Mouse (Mus musculus) forebrain, embryonic 13.5 days (tissue): ENCODE measurements around the gene Prr5. TPM values are rescaled to one million over a fixed set of nuclear protein-coding genes. Genes with fewer than 3 reads are reported as not detected.

Experiments used
- ATAC-seq: fragments of 200-750 bp; cut with Nextera tagmentation; 2 replicates; pipeline ENCODE4 v1.8.0; 2017
- H3K27ac ChIP-seq: fragments of 300-500 bp; sonication (generic); 2 replicates; pipeline ENCODE4 v1.5.1; 2015; ENCODE audit warnings: inconsistent platforms, mild to moderate bottlenecking, moderate library complexity
- H3K27me3 ChIP-seq: fragments of 300-500 bp; sonication (generic); 2 replicates; pipeline ENCODE4 v1.6.1; 2015; ENCODE audit warnings: mild to moderate bottlenecking, inconsistent platforms
- H3K36me3 ChIP-seq: fragments of 300-500 bp; sonication (generic); 2 replicates; pipeline ENCODE4 v1.6.1; 2015; ENCODE audit warnings: mild to moderate bottlenecking, inconsistent platforms; ENCODE audit not compliant: poor library complexity, severe bottlenecking
- H3K4me1 ChIP-seq: fragments of 300-500 bp; sonication (generic); 2 replicates; pipeline ENCODE4 v1.6.1; 2015; ENCODE audit warnings: inconsistent platforms
- H3K4me2 ChIP-seq: fragments of 300-500 bp; sonication (generic); 2 replicates; pipeline ENCODE4 v1.6.1; 2015; ENCODE audit warnings: inconsistent platforms, mild to moderate bottlenecking, moderate library complexity
- H3K4me3 ChIP-seq: fragments of 300-500 bp; sonication (generic); 2 replicates; pipeline ENCODE4 v1.5.1; 2015; ENCODE audit warnings: mild to moderate bottlenecking, inconsistent platforms
- H3K9ac ChIP-seq: fragments of 300-500 bp; sonication (generic); 2 replicates; pipeline ENCODE4 v1.6.1; 2015; ENCODE audit warnings: mild to moderate bottlenecking, inconsistent platforms
- H3K9me3 ChIP-seq: fragments of 300-500 bp; sonication (generic); replicated peaks from 2 replicates; pipeline ENCODE4 v1.6.1; 2016; ENCODE audit warnings: inconsistent platforms
- WGBS: fragments of 180-500 bp; shearing (Covaris S2); methylation state at CpG from one replicate; pipeline ENCODE4 v1.1.7; 2015; 5-methylcytosine and 5-hydroxymethylcytosine counted together
- polyA plus RNA-seq: library from polyadenylated mRNA; unstranded; fragments of >200 nt; fragmentation: Nextera tagmentation; extraction: Ambion mirVana; gene quantifications from 2 replicates; pipeline ENCODE4 v1.2.1, GENCODE M21; 2015

The Prr5 gene
- polyA plus RNA-seq, 1 experiment from 2014 or later = 7.0 TPM

DNA sequence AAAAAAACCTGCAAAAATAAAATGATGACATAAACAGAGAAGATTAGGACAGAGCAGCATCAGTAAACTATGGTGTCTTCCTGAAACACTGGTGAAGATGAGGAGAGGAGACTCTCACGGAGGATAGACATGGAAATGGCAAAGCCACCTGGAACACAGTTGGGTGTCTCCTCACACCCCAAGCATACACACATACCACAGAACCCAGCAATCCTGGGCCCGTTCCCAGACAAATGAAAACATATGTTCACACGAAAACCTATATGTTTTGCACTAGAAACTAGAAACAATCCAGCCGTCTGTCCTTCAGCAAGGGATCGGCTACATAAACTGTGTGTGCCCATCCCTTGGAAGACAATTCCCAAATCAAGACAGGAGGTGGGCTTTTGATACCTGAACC, 9.6 kb upstream of the Prr5 start:
- ATAC-seq = no peak
- Histone ChIP-seq H3K4me1 (peaks cover 41% of the 10 kb centered on the region), H3K27ac (no peak overlapping the region), H3K27me3 (peaks cover 18% of the 10 kb centered on the region), H3K9me3 (no peaks in the 10 kb centered on the region), H3K36me3 (no peaks in the 10 kb centered on the region), H3K4me2 (no peak overlapping the region), H3K4me3 (no peak overlapping the region), H3K9ac (no peak overlapping the region)
- WGBS = 81% methylated on average over 5 of the region's 5 CpGs

DNA sequence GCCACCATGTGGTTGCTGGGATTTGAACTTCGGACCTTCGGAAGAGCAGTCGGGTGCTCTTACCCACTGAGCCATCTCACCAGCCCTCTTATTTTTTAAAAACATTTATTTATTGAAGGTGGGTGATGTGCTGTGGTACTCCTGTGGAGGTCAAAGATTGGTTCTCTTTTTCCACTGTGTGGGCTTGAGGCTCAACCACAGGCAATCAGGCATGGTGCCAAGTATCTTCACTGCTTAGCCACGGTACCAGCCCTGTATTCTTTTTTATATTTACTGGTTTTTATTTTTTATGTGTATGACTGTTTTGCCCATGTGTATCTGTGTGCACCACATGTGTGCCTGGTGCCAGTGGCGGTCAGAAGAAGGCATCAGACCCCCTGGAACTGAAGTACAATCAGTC, 8.1 kb upstream of the Prr5 start:
- no peak for ATAC-seq
- peaks cover 46% of the 10 kb centered on the region for H3K4me1 ChIP-seq
- 91% methylated on average over 5 of the region's 5 CpGs for whole genome bisulfite sequencing

DNA sequence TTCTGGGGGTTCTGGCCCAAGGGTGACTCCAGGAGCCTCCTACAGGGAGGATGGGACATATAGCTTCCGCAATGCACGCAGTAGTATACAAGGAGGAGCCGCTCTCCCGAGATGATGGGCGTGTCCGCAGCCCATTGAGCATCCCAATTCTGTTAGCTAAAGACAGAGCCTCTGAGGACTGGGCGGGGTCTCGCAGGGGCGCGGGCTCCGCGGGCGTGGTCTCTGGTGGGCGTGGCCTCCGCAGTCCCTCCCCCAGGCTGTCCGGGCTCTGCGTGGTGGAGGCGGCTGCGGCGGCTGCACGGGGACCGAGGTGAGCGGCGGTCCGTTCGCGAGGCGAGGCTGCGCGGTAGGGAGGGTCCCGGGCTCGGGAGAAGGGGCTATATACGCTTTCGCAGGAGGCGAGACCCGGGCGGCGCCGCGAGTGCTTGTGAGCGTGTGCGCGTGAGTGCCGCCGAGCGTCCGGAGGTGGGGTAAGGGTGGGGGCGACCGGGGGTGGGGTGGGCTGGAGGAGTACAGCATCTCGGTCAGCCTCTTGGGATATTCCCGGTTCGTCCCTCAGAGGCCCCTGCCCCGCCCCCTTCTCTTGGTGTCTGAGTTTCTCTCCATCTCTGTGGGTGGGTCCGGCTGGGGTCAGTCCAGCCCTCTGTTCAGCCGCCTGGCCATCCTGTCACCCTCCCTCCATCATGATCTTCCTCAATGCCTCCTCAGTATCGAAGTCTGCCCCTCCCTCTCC, 6.3 kb upstream of the Prr5 start:
- peak overlapping the region; percentile 53 for H3K4me3 ChIP-seq
- under 1% methylated on average over 55 of the region's 56 CpGs for WGBS
- no peak overlapping the region for H3K27ac ChIP-seq
- H3K9me3 ChIP-seq = no peaks in the 10 kb centered on the region
- H3K9ac ChIP-seq = peak overlapping the region; percentile 66
- peaks cover 18% of the 10 kb centered on the region for H3K27me3 ChIP-seq
- no peaks in the 10 kb centered on the region for H3K36me3 ChIP-seq
- H3K4me2 ChIP-seq = peak overlapping the region; percentile 83
- H3K4me1 ChIP-seq = peaks cover 39% of the 10 kb centered on the region
- ATAC-seq = peak; percentile 89

More for the DNA sequence above, 8.1 kb upstream of the Prr5 start:
- Histone ChIP-seq H3K27me3 (peaks cover 18% of the 10 kb centered on the region), H3K27ac (no peak overlapping the region), H3K4me3 (no peak overlapping the region), H3K9ac (no peak overlapping the region), H3K4me2 (no peak overlapping the region), H3K9me3 (no peaks in the 10 kb centered on the region), H3K36me3 (no peaks in the 10 kb centered on the region)

DNA sequence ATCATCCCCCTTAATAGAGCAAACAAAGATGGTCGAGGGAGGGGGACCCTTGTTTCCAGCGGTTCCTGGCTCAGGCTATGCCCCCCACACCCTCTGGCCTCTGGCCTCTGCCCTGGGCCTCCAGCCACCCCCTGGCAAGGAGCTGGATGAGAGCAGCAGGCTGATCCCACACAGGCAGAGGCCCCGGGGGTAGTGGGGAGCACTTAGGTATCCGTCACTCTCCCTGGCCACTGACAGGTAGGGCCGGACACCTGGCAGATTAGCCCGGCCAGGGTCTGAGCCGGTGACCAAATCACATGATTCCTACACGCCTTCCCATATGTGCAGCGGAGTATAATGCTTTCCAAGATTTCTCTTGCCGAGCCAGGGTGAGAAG, 5.7 kb upstream of the Prr5 start:
- H3K27ac ChIP-seq = no peak overlapping the region
- no peaks in the 10 kb centered on the region for H3K9me3 ChIP-seq
- WGBS = 50% methylated on average over 10 of the region's 10 CpGs
- H3K4me2 ChIP-seq = peak overlapping the region; percentile 83
- no peaks in the 10 kb centered on the region for H3K36me3 ChIP-seq
- ATAC-seq = peak; percentile 20; the same call in 1 of the 2 replicates
- H3K4me1 ChIP-seq = peaks cover 39% of the 10 kb centered on the region
- peak overlapping the region; percentile 66 for H3K9ac ChIP-seq
- H3K4me3 ChIP-seq = peak overlapping the region; percentile 53
- peaks cover 18% of the 10 kb centered on the region for H3K27me3 ChIP-seq

DNA sequence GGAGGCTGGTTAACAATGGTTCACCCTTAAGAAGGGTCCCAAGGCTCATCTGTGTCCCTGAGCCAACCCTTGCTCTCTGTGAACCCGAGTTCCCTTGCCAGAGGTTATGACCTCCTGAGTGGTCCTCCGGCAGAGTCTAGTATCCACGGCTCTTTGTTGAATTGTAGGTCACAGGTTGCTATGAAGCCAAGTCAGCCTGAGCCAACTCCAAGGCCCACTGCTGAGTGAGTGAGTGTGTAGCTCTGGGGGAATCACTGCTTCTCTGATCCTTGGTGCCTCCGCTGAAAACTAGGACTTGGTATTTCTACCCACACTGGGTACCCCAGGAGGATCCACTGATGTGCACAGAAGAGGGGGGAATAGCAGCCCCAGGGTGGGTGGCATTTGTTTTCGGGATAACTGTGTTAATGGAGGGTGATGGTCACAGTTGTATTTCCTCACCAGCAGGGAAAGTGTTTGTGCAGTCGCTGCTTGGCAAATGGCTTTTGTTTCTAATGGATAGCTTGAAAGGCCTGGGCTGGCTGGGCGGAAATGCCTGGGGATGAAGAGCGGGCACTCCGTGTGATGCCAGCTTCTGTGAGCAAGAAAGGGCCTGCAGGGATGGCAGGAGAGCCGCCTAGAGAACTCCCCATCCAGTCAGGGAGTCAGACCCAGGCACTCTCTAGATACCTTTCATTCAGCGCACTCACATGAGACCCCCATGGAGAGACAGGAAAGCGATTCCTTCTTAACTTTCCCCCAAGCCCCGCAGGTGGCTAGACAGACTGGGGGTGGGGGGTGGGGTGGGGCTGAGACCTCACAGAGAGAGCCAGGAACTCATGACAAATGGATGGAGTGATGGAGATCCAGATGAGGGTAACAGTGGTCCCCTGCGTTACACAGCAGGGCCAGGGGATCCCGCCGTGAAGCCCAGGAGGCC, 4.6 kb upstream of the Prr5 start:
- 17% methylated on average over 16 of the region's 16 CpGs for WGBS

DNA sequence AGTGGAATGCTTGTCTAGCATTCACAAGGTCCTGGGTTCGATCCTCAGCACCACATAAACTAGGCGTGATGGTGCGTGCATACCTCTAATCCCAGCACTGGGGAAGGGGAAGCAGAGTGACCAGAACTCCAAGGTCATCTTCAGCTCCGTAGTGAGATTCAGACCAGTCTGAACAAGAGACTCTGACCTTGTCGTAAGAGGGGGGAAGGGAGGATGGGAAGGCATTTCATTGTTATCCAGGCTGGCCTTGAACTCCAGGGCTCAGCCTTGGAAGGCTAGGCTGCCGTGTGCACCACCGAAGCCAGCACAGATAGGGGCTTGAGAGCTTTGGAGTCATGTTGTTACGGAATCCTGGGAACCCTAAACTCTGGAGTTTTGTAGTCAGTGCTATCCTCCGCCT, 3.8 kb upstream of the Prr5 start:
- H3K27ac ChIP-seq = no peak overlapping the region
- no peak overlapping the region for H3K4me3 ChIP-seq
- no peak for ATAC-seq
- no peaks in the 10 kb centered on the region for H3K36me3 ChIP-seq
- 47% methylated on average over 9 of the region's 9 CpGs for WGBS
- H3K27me3 ChIP-seq = peaks cover 18% of the 10 kb centered on the region
- no peak overlapping the region for H3K9ac ChIP-seq
- H3K4me2 ChIP-seq = no peak overlapping the region
- H3K4me1 ChIP-seq = peaks cover 46% of the 10 kb centered on the region
- H3K9me3 ChIP-seq = no peaks in the 10 kb centered on the region

More for the DNA sequence above, 4.6 kb upstream of the Prr5 start:
- Histone ChIP-seq H3K4me3 (no peak overlapping the region), H3K27ac (no peak overlapping the region), H3K9ac (no peak overlapping the region; the same call in 1 of the 2 replicates), H3K27me3 (peaks cover 18% of the 10 kb centered on the region), H3K4me2 (peak overlapping the region; percentile 83), H3K9me3 (no peaks in the 10 kb centered on the region), H3K36me3 (no peaks in the 10 kb centered on the region), H3K4me1 (peaks cover 45% of the 10 kb centered on the region)
- no peak for ATAC-seq

DNA sequence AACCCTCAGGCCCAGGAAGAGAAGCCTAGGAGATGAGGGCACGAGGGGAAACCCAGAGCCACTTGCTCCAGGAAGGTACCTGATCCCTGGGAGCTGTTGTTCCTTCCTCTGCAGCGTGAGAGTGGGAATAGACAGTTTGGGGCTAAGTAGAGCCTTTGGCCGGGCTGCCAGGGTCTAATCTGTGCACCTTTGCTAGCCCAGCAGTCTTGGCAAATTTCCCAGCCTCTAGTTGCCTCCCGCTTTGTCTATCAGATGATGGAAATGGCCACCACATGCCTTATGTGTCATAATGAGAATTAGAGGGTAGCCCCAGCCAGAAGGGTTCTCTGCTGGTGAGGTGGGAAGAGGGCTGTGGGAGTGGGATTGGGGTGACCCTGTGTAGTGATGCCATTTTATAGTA, 3.4 kb upstream of the Prr5 start:
- H3K4me2 ChIP-seq = no peak overlapping the region
- no peak overlapping the region for H3K9ac ChIP-seq
- H3K9me3 ChIP-seq = no peaks in the 10 kb centered on the region
- peaks cover 18% of the 10 kb centered on the region for H3K27me3 ChIP-seq
- H3K27ac ChIP-seq = no peak overlapping the region
- WGBS = 43% methylated on average over 4 of the region's 4 CpGs
- H3K4me1 ChIP-seq = peaks cover 46% of the 10 kb centered on the region
- H3K4me3 ChIP-seq = no peak overlapping the region
- ATAC-seq = no peak
- H3K36me3 ChIP-seq = no peaks in the 10 kb centered on the region

DNA sequence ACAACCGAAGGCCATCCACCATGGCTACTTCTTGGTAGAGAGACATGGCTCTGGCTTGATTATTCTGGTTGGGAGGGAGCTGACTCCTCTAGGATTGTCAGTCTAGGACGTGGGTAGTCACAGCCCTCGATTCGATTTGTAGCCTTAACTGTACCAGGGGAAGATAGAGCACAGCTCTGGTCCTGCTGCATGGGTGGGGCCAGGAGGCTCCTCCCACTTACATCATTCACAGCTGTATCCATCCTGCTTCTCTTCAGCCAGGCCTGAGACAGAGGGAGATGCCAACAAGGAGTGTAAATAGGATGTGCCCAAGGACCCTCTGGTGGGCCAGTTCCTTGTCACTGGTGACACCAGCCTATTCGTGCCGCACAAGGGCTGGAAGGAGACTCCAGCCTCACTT, 1.8 kb upstream of the Prr5 start:
- 80% methylated on average over 6 of the region's 6 CpGs for WGBS
- H3K9me3 ChIP-seq = no peaks in the 10 kb centered on the region
- H3K36me3 ChIP-seq = no peaks in the 10 kb centered on the region
- no peak overlapping the region for H3K4me2 ChIP-seq
- H3K9ac ChIP-seq = no peak overlapping the region
- ATAC-seq = no peak
- peaks cover 16% of the 10 kb centered on the region for H3K27me3 ChIP-seq
- peaks cover 46% of the 10 kb centered on the region for H3K4me1 ChIP-seq
- no peak overlapping the region for H3K4me3 ChIP-seq
- no peak overlapping the region for H3K27ac ChIP-seq

DNA sequence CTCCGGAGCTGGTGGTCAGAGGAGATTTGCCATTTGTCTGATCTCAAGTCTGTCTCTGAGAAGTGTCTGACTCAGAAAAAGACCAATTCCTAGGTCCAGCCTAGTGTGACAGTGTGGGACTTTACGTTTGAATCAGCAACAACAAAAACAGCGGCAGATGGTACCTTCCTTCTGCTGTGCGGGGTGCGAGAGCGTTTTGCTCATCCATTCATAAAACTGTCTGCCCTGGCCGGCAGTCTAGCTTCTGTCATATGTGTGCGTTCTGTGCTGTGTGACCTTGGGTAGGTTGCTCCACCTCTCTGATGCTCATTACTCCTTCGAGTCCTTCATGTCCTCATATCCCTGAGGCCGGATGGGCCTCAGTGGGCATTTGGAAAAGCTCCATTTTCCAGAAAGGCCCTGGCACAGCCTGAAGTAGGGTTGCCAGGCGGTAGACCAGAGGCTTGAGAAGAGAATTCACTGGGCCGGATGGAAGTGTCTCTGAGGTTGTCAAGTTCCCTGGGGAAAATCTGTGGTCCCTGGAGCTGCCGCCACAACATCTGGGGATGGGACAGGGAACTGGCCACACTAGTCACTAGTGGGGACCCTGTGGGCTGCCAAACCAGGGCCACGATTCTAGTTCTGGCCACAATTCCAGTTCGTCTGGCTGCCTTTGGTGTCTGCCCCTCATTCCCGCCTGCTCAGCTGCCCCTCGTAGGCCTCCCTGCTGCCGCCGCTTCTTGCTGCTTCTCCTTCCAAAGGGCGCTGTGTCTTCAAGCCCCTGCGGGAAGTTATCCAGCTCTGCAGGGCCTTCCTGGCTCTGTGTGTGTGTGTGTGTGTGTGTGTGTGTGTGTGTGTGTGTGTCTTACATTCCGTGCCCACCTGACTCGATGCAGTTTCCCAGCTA, 594 bp downstream of the Prr5 start:
- H3K27ac ChIP-seq = no peak overlapping the region
- 73% methylated on average over 23 of the region's 23 CpGs for WGBS
- no peak overlapping the region for H3K4me2 ChIP-seq
- H3K9me3 ChIP-seq = no peaks in the 10 kb centered on the region
- H3K4me1 ChIP-seq = peaks cover 24% of the 10 kb centered on the region
- ATAC-seq = no peak
- H3K27me3 ChIP-seq = no peaks in the 10 kb centered on the region; the same call in 1 of the 2 replicates
- no peak overlapping the region for H3K4me3 ChIP-seq
- H3K9ac ChIP-seq = no peak overlapping the region
- no peaks in the 10 kb centered on the region for H3K36me3 ChIP-seq

DNA sequence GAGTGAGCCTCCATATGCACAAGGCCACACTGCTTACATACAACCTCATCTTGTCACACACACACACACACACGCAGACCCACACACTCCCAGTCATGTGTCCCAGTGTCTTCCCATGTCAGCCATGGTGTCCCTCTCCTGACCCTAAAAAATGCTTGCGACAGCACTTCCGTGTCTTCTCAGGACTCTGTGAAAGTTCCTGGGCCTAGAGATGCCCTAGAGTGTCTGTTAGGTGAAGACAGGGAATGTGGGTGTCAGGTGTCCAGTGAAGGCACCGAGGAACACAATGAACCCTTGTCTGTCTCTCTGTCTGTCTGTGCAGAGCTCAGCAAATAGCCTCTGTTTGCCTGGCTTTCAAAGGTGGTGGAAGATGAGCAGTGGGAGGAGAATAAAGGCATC, 1.2 kb downstream of the Prr5 start:
- H3K9me3 ChIP-seq = no peaks in the 10 kb centered on the region
- WGBS = 87% methylated on average over 4 of the region's 4 CpGs
- no peak overlapping the region for H3K4me2 ChIP-seq
- H3K9ac ChIP-seq = no peak overlapping the region
- peaks cover 18% of the 10 kb centered on the region for H3K4me1 ChIP-seq
- no peak for ATAC-seq
- no peaks in the 10 kb centered on the region for H3K36me3 ChIP-seq
- no peaks in the 10 kb centered on the region; the same call in 1 of the 2 replicates for H3K27me3 ChIP-seq
- H3K27ac ChIP-seq = no peak overlapping the region
- no peak overlapping the region for H3K4me3 ChIP-seq

DNA sequence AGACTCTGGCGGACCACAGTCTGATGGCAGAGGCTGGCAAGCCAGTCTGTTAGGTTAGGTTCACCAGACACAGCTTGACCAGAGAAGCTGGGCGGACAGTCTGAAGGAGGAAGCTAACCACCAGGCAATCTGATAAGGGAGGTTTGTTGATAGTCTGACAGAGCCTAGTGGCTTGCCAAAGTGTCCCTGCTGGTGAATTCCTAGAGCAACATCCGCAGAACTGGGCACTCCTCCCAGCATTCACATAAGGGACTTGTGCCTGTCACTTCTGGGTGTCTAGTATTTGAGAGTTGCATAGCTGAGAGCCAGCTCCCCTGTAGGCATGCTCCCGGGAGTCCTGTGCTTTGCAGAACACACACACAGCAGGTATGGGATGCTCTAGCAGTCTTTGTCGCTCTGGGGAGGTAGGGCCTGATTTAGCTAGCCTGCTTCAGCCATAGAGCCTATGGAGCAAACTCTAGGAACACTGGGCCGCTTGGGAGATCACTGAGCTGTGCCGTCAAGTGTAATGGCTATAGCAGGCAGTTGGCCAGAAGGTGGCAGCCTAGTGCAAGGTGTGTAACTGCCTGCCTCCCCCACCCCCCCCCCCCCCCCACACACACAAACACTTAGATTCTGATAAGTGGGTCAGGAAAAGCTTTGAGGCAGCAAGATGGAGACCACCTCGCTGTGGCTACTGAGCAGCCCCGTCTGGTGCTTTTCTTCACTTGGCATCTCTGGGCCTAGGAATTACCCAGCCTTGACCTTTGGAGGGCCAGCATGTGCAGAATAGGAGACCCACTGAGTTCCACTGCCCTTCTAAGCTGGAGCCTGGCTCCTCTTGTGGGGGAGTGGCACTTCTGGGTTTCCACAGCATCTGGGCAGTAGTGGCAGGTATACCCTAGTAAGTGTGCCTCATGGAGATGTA, 2.2 kb downstream of the Prr5 start:
- Histone ChIP-seq H3K4me1 (peaks cover 10% of the 10 kb centered on the region), H3K36me3 (no peaks in the 10 kb centered on the region), H3K27ac (no peak overlapping the region), H3K4me2 (no peak overlapping the region), H3K27me3 (no peaks in the 10 kb centered on the region), H3K9ac (no peak overlapping the region), H3K9me3 (no peaks in the 10 kb centered on the region), H3K4me3 (no peak overlapping the region)
- ATAC-seq = 0 out of 2 replicates have a peak, but pooled peaks have one; percentile 24
- 50% methylated on average over 9 of the region's 9 CpGs for WGBS
